Mouse (Mus musculus) CH12.LX (cell line): Measurements from ENCODE around the gene Gpr146. TPM values are rescaled to one million over a fixed set of nuclear protein-coding genes. Genes with fewer than 3 reads are reported as not detected.

Experiments used
- DNase-seq: peaks from one replicate; pipeline ENCODE4 v3.0.0-alpha.2; 2013; ENCODE audit errors: extremely low read depth
- H3K27ac ChIP-seq: 2 replicates; pipeline ENCODE4 v1.5.1; 2012; ENCODE audit warnings: low read depth, mild to moderate bottlenecking, control low read depth, moderate library complexity; ENCODE audit not compliant: insufficient read depth
- H3K27me3 ChIP-seq: replicated peaks from 2 replicates; pipeline ENCODE3; 2012; ENCODE audit warnings: inconsistent platforms
- H3K36me3 ChIP-seq, 2 experiments: replicated peaks in 1 of 2; 2 replicates each; pipeline versions ENCODE3 to v1.6.1; 2012; ENCODE audit warnings: inconsistent platforms in 1 of 2, low read length in 1 of 2, mild to moderate bottlenecking in 1 of 2, mixed read lengths in 1 of 2, moderate library complexity in 1 of 2; ENCODE audit not compliant: control insufficient read depth in 1 of 2, insufficient read depth in 1 of 2
- H3K4me1 ChIP-seq, 2 experiments: 2 replicates each; pipeline ENCODE4 v1.6.1; 2012; ENCODE audit warnings: inconsistent platforms in 1 of 2, moderate library complexity in 1 of 2; ENCODE audit not compliant: insufficient read depth in 2 of 2, control insufficient read depth in 1 of 2
- H3K4me2 ChIP-seq: 2 replicates; pipeline ENCODE4 v1.6.1; 2012; ENCODE audit warnings: low read depth, mild to moderate bottlenecking, control low read depth; ENCODE audit not compliant: poor library complexity, insufficient read depth, severe bottlenecking
- H3K4me3 ChIP-seq, 3 experiments: fragments of 150-350 bp in 1 of 3; sonication (generic) in 1 of 3; replicated peaks in 1 of 3; 2 replicates each; pipeline versions ENCODE3 to v1.5.1; 2011 to 2012; ENCODE audit warnings: low read depth in 2 of 3, low read length in 2 of 3, mild to moderate bottlenecking in 2 of 3, moderate library complexity in 2 of 3, control low read depth in 1 of 3, improper control_type of control experiment in 1 of 3, inconsistent platforms in 1 of 3, mixed read lengths in 1 of 3; ENCODE audit not compliant: poor library complexity in 1 of 3
- H3K79me2 ChIP-seq: replicated peaks from 2 replicates; pipeline ENCODE4 v1.6.1; 2012; ENCODE audit warnings: mild to moderate bottlenecking, moderate library complexity; ENCODE audit not compliant: control insufficient read depth, poor library complexity, insufficient read depth, severe bottlenecking; ENCODE audit errors: extremely low read depth
- H3K9ac ChIP-seq: 2 replicates; pipeline ENCODE4 v1.6.1; 2012; ENCODE audit warnings: low read depth, mild to moderate bottlenecking, control low read depth, moderate library complexity; ENCODE audit not compliant: insufficient read depth
- H3K9me3 ChIP-seq: replicated peaks from 2 replicates; pipeline ENCODE3; 2012; ENCODE audit warnings: low read length, inconsistent platforms, mixed read lengths
- CHD1 ChIP-seq: IDR thresholded peaks from 2 replicates; pipeline ENCODE4 v1.6.1; 2012; ENCODE audit warnings: low read depth, low read length, improper control_type of control experiment, inconsistent platforms
- E2F4 ChIP-seq: IDR thresholded peaks from 2 replicates; pipeline ENCODE4 v1.6.1; 2011; ENCODE audit warnings: low read depth, low read length, improper control_type of control experiment; ENCODE audit not compliant: insufficient replicate concordance
- EP300 ChIP-seq: IDR thresholded peaks from 2 replicates; pipeline ENCODE4 v1.6.1; 2011; ENCODE audit warnings: low read length, improper control_type of control experiment
- ETS1 ChIP-seq: conservative IDR thresholded peaks from 2 replicates; pipeline ENCODE4 v1.6.1; 2012; ENCODE audit warnings: low read depth, mild to moderate bottlenecking, inconsistent platforms, low read length, improper control_type of control experiment, moderate library complexity
- GABPA ChIP-seq: IDR thresholded peaks from 2 replicates; pipeline ENCODE4 v1.6.1; 2012; ENCODE audit warnings: low read depth, low read length, improper control_type of control experiment, inconsistent platforms; ENCODE audit not compliant: insufficient replicate concordance
- IRF4 ChIP-seq: IDR thresholded peaks from 2 replicates; pipeline ENCODE4 v1.6.1; 2014; ENCODE audit warnings: low read depth, mild to moderate bottlenecking, inconsistent platforms, low read length, improper control_type of control experiment
- JUN ChIP-seq: IDR thresholded peaks from 2 replicates; pipeline ENCODE4 v1.6.1; 2011; ENCODE audit warnings: low read depth, mild to moderate bottlenecking, low read length, improper control_type of control experiment, moderate library complexity; ENCODE audit not compliant: insufficient read depth
- JUND ChIP-seq: conservative IDR thresholded peaks from 2 replicates; pipeline ENCODE4 v1.6.1; 2011; ENCODE audit warnings: low read depth, low read length, improper control_type of control experiment
- KAT2A ChIP-seq: IDR thresholded peaks from 2 replicates; pipeline ENCODE4 v1.6.1; 2012; ENCODE audit warnings: low read length, improper control_type of control experiment, inconsistent platforms; ENCODE audit not compliant: insufficient replicate concordance
- MAFK ChIP-seq: IDR thresholded peaks from 2 replicates; pipeline ENCODE4 v1.6.1; 2011; ENCODE audit warnings: low read length, improper control_type of control experiment; ENCODE audit not compliant: insufficient replicate concordance
- MAZ ChIP-seq: IDR thresholded peaks from 2 replicates; pipeline ENCODE4 v1.6.1; 2012; ENCODE audit warnings: low read depth, mild to moderate bottlenecking, inconsistent platforms, low read length, improper control_type of control experiment, moderate library complexity
- MEF2A ChIP-seq: IDR thresholded peaks from 2 replicates; pipeline ENCODE4 v1.6.1; 2014; ENCODE audit warnings: low read depth, mild to moderate bottlenecking, inconsistent platforms, low read length, improper control_type of control experiment, borderline replicate concordance
- NELFE ChIP-seq: IDR thresholded peaks from 2 replicates; pipeline ENCODE4 v1.6.1; 2011; ENCODE audit warnings: low read depth, low read length, improper control_type of control experiment
- NRF1 ChIP-seq: IDR thresholded peaks from 2 replicates; pipeline ENCODE4 v1.6.1; 2014; ENCODE audit warnings: low read depth, mild to moderate bottlenecking, inconsistent platforms, low read length, improper control_type of control experiment, moderate library complexity
- SIN3A ChIP-seq: IDR thresholded peaks from 2 replicates; pipeline ENCODE4 v1.6.1; 2012; ENCODE audit warnings: low read length, improper control_type of control experiment, inconsistent platforms
- TBP ChIP-seq: conservative IDR thresholded peaks from 2 replicates; pipeline ENCODE4 v1.6.1; 2011; ENCODE audit warnings: low read depth, low read length, improper control_type of control experiment
- USF1 ChIP-seq: IDR thresholded peaks from 2 replicates; pipeline ENCODE4 v1.6.1; 2014; ENCODE audit warnings: low read depth, mild to moderate bottlenecking, inconsistent platforms, low read length, improper control_type of control experiment
- ZC3H11A ChIP-seq: IDR thresholded peaks from 2 replicates; pipeline ENCODE4 v1.6.1; 2012; ENCODE audit warnings: low read depth, mild to moderate bottlenecking, inconsistent platforms, low read length, improper control_type of control experiment
- ZKSCAN1 ChIP-seq: IDR thresholded peaks from 2 replicates; pipeline ENCODE4 v1.6.1; 2012; ENCODE audit warnings: low read depth, inconsistent platforms, low read length, improper control_type of control experiment, borderline replicate concordance
- ZNF384 ChIP-seq: IDR thresholded peaks from 2 replicates; pipeline ENCODE4 v1.6.1; 2012; ENCODE audit warnings: low read depth, low read length, improper control_type of control experiment, inconsistent platforms
- dilution Hi-C: fragments of 300-500 bp; cut with MboI; formaldehyde crosslinking; loops from 2 replicates; pipeline ENCODE4 v1.14.3; 2020; ENCODE audit warnings: low sequenced_read_pairs; ENCODE audit not compliant: extremely low pct_unique_long_range_greater_than_20kb, extremely low pct_ligation_motif_present
- in situ Hi-C: fragments of 300-500 bp; cut with MboI; formaldehyde crosslinking; loops from 3 replicates; pipeline ENCODE4 v1.14.3; 2019; ENCODE audit warnings: low sequenced_read_pairs, low pct_ligation_motif_present, low pct_unique_long_range_greater_than_20kb, mixed read lengths
- polyA plus RNA-seq: library from polyadenylated mRNA; unstranded; fragments of >175 nt; gene quantifications from 2 replicates; pipeline ENCODE4 v1.2.1, GENCODE M21; 2012; ENCODE audit warnings: low read depth; ENCODE audit not compliant: insufficient read length
- total RNA-seq, 2 experiments: library from RNA; depleted of rRNA; stranded (reverse); fragments of 300-350 nt in 1 of 2; fragments of >200 nt in 1 of 2; gene quantifications; 2 replicates each; pipeline ENCODE4 v1.2.3; 2012 to 2014

The Gpr146 gene
- total and polyA plus RNA-seq, 3 experiments = 0.13 TPM; not detected in 2

- H3K27ac ChIP-seq = no peak within 1 kb of the TSS
- no peak within 1 kb of the TSS for H3K9ac ChIP-seq
- in situ Hi-C loops = no loop called here
- no peaks in the 10 kb centered on the region for H3K79me2 ChIP-seq
- H3K27me3 ChIP-seq = no peaks in the 10 kb centered on the region
- H3K4me2 ChIP-seq = no peak within 1 kb of the TSS
- no peak within 1 kb of the TSS for H3K4me3 ChIP-seq
- peaks cover 14 to 68% of the 10 kb centered on the region in 2 experiments for H3K4me1 ChIP-seq
- DNase-seq = no peak
- dilution Hi-C loops = no loop called here
- no peak for TF ChIP-seq E2F4
- TF ChIP-seq NRF1 = no peak
- TF ChIP-seq CHD1 = no peak
- no peak for TF ChIP-seq ZC3H11A
- TF ChIP-seq KAT2A = no peak
- TF ChIP-seq TBP = no peak
- no peak for TF ChIP-seq GABPA
- peaks cover 0 to 62% of the 10 kb centered on the region in 2 experiments for H3K36me3 ChIP-seq
- no peaks in the 10 kb centered on the region for H3K9me3 ChIP-seq
Measured at GRCm38 (mm10) chr5:139404801-139405401, 27.4 kb downstream of the Gpr146 start, which contains the start of gene C130050O18Rik. C130050O18Rik (plus strand) TSS chr5:139405280.

GRCm38 (mm10) chr5:139405478-139405877, 28.0 kb downstream of the Gpr146 start:
- TF ChIP-seq SIN3A (no peak), ZC3H11A (no peak), ZKSCAN1 (no peak), GABPA (no peak), MAZ (no peak), ETS1 (no peak)
- Histone ChIP-seq H3K27ac (no peak overlapping the region), H3K9ac (no peak overlapping the region), H3K4me1 (peaks cover 14 to 73% of the 10 kb centered on the region in 2 experiments), H3K79me2 (no peaks in the 10 kb centered on the region), H3K36me3 (peaks cover 0 to 58% of the 10 kb centered on the region in 2 experiments), H3K9me3 (no peaks in the 10 kb centered on the region), H3K4me3 (no peak overlapping the region), H3K27me3 (no peaks in the 10 kb centered on the region), H3K4me2 (no peak overlapping the region)
- no peak for DNase-seq
- in situ Hi-C loops = no loop called here
- dilution Hi-C loops = no loop called here

- Histone ChIP-seq H3K4me3 (no peak overlapping the region), H3K9me3 (no peaks in the 10 kb centered on the region), H3K9ac (no peak overlapping the region), H3K27me3 (no peaks in the 10 kb centered on the region), H3K79me2 (no peaks in the 10 kb centered on the region), H3K27ac (no peak overlapping the region), H3K4me1 (peaks cover 14 to 73% of the 10 kb centered on the region in 2 experiments), H3K4me2 (no peak overlapping the region), H3K36me3 (peaks cover 0 to 58% of the 10 kb centered on the region in 2 experiments)
- no peak for DNase-seq
- TF ChIP-seq MAFK (no peak), JUND (no peak), IRF4 (no peak), ZNF384 (no peak), EP300 (no peak), NELFE (no peak), KAT2A (no peak), NRF1 (no peak), JUN (no peak), MEF2A (no peak), USF1 (no peak)
- in situ Hi-C loops = no loop called here
- dilution Hi-C loops = no loop called here
Measured at GRCm38 (mm10) chr5:139405953-139406352, 28.5 kb downstream of the Gpr146 start.
